Mouse (Mus musculus) thymus, postnatal 14 days (tissue): Measurements from ENCODE around the gene Pdlim1.
A peak's percentile ranks its signal among the peaks of the same experiment; 100 is the strongest.
"Not testable (repeated sequence)": the region's sequence is repeated elsewhere in the genome, so short reads cannot be mapped to it uniquely, and the experiment has no call there.

Experiments used
- DNase-seq: peaks from one replicate; pipeline ENCODE4 v3.0.0; 2021

The Pdlim1 gene

DNA sequence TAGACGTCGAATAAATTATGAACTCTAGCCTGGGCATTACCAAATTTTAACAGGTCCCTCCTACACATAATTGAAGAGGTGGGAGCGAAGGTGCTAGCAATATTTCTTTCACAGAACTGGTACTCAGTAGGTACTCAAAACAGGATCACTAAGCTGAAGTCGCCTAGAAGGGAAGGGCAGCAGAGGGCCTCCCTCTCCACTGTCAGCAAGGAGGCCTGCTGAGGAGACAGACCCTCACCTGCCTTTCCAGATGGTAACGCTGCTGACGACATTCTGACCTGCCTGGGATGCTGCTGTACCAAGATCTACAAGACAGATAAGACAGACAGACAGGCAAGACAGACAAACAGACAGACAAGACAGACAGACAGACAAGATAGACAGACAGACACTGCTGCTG, 31.3 kb downstream of the Pdlim1 start:
- DNase-seq, result no peak

DNA sequence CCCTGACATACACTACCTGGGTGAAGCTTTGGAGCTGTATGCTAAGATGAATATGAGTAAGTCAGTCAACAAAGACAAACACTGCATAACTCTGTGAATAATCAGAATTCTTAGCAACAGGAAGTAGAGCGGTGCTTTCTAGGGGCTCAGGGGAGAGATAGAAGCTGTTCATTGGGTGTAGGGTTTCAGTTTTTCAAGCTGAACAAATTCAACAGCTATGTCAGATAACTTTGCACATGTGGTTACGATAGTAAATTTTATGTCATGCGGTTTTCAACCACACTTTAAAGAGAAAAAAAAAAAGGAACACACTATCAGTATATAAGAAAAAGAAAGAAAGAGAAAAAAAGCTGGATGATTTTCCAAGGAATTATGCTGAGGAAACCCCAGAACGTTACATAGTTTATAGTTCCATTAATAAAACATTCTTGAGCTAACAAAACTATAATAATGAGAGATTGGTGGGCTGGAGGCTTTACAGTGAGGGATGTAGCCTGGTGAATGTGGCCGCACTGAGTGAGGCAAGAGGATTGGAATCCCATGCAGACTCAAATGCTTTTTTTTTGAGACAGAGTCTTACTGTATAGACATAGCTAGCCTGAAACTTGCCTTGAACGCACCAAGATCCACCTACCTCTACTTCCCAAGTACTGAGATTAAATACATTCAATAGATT, 33.3 kb downstream of the Pdlim1 start:
- no peak for DNase-seq

DNA sequence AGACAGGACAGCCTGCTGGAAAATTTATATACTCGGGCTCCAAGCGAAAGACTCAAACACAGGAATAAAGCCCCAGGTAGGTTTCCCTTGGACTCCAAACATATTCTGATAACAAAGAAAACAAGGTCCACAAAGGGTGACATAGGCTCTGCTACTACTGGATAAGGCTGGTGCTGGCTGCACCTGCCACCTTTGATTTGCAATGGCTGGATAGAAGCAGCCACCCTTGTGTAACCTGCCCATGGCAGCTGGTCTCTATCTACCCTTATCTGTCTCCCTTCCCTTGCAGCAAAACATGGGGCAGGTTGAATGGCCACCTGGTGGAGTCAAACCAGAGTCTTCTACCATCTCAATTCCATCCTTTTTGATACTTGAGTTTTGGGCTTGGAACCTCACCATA, 39.1 kb downstream of the Pdlim1 start:
- no peak for DNase-seq

DNA sequence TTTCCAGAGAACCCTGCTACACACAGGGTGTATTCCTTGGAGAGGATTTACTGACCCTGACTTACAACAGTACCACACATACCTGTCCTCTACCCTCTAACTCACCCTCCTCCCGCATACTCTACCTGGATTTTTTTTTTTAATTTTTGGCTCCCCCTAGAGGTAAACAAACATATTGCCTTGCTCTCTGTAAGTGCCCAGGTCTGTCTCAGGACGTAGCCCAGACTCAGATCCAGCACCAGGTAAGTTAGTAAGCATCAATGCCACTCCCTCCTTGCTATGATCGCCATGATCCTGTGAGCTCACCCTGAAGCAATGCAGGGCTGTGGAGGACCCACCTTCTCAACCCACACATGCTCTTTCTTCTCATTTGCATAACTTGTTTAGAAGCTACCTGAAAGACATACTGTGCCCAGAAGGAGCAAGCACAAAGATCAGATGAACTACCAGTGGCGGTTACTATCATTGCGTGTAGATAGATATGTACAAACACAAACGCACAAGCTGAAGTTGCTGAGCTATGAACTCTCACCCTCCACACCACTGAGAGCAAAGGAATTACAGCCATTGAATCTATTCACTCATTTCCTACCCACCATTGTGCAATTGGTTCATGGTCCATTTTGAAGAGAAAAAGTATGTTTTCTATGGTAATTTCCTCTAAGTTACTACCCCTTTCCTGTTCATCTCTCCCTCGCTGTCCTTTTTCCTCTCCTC, 39.7 kb downstream of the Pdlim1 start:
- DNase-seq, result no peak

DNA sequence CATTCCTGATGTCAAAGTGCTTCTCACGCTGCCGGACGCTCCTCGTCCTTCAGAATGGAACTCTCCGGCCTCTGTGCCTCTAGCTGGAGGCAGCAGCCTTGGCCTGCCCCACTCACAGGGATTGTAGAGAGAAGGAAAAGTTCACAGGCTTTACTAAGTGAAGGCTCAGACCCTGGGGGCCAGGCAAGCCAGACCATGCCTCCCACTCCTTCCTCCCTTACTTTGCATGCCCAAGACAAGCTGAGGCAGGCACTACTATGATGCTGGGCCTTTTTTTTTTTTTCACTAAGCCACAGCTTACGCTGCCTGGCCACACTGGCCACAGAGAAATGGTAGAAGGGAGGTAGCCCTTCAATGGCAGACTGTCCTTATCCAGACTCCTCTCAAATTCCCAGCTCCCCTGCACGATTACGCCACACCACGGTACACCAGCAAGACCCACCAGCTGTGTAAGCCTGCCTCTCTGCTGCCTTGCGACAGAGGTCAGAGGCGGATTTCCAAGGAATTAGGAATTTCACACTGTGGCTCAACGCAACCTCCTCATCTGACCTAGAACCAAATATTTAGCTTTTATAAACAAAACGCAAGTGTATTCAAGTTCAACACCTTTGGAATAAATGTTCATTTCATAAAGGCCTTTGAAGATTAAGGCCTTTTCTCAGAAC, 40.4 kb downstream of the Pdlim1 start:
- DNase-seq, result no peak

DNA sequence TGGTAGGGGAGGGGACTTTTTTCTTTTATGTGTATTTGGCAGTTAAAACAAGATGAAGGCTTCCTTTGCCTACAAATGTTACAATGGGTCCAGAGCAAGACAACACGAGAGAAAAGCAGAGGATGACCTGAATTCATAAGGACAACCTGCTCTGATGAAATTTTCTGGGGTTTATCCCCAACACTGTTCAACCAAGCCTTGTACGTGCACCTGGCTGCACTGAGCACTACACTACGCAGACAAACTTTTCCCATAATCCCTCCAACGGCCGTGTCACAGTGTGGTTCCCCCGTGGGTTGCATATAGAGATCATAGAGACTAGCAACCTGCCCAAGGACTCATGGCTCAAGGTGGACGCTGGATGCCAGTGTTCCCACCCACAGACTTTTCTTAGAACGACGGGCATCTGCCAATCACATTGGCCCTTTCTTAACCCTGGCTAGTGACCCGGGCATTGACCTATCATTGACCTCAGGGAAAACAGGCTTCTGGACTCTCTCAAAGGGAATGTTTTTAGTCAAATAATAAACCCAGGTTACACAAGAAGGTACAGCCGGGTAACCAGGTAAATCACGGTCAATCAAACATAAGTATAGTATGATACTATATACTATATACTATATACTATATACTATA, 45.0 kb downstream of the Pdlim1 start:
- no peak for DNase-seq

DNA sequence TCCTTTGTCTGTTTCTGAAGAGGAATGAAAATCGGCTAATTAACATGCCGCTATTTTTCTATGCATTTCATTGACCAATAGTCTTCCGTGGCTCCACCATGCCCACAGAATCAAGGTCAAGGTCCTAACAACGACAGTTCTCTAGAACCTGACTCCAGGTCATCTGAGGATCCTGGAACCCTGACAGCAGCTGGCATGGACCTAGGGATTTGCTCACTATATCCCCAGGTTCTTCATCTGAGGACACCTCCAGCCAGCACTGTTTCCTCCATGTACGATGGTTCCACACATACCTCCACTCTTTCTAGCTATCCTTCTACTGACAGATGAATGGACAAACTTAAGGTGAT, 45.9 kb downstream of the Pdlim1 start:
- DNase-seq, result no peak

DNA sequence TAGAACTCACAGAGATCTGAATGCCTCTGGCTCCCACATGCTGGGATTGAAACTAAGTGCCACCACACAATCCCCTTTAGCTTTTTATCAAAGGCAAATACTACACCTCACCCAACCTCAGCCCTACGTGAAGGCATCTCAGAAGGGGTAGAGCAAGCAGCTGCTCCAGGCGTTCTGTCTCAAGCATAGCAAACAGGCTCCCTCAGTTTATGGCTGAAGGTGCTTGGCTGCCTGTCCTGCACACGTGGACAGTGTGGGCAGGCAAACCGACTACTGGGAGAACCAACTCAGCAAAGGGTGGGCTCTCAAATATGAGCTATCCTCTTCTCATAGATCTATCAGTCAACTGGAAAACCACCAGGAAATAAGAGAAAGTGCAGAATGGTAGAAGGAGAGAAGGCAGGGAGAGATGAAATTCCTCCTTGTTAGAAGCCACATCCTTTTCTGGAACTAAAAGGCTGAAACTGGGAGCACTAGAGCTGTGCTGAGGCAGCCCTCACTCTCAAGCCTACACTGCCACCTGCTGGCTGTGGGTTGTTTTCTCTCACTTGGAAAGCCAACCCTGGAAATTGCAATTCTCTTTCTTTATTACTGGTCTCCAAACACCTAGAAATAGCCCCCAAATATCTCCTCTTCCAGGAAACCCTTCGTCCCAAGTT, 46.4 kb downstream of the Pdlim1 start:
- peak; percentile 58 for DNase-seq

DNA sequence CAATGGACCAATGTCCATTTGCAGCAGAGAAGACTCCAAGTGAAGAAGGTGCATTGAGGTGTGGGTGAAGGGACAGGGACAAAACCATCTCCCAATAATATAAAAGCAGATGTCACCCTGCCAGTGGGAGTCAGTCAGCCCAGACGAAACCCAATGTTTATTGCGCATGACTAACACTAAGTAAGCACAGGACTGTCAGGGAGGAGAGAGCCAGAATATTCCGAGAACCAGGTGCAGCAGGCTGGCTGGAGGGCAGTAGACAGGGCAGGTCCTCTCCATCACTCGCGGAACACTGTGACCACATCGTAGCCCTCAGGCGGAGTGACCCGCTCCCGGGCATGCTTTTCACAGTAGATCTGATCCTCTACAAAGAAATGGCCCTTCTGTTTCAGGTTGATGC, 49.3 kb downstream of the Pdlim1 start:
- not testable (repeated sequence) for DNase-seq

DNA sequence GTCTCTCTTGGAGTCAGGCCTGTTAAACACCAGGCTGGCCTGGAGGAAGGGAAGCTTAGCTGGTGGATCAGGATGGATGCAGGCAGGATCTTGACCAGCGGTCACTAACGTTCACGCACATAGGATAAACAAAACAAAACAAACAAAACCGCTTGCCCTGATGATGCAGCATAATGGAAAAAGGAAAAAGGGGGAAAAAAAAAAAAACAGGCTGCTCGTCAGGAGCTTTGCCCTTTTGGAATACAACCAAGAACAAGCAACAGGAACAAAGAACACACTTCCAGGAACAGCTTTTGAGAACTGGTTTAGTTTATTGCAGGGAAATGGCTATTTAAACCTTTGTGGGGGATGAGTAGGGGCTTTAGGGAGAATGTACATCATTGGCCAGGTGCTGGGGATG, 50.8 kb downstream of the Pdlim1 start:
- DNase-seq, result no peak

DNA sequence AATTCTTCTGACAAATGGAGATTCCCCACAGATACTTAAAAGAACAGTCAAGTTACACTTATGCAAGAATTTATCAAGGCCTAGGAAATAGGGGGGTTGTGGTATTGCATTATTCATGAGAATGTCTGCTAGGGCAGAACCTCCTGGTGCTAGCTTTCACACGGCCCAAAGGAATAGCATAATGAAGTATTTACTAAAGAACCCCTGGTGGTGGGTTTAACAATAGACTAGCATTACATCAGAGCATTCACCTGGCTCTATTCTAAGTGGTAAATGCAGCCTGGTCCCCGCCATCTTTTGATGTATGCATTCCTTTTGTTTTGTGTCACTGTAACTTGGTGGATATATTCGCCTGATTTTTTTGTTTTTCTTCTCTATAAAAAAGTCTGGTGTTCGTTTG, 68.7 kb downstream of the Pdlim1 start:
- not testable (repeated sequence) for DNase-seq

DNA sequence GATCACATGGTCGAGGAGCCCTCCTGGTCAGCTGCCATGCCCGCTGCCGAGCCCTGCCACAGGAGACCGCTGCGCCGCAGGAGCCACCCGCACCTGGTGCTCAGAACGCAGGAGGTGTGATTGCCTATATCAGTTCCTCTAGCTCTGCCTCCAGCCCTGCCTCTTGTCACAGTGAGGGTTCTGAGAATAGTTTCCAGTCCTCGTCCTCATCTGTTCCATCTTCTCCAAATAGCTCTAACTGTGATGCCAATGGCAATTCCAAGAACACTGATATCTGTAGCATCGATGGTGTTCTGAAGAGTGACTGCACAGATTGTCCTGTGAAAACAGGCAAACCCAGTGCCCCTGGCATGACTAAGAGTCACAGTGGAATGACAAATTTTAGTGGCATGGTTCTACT, 81.0 kb downstream of the Pdlim1 start:
- DNase-seq, result no peak

DNA sequence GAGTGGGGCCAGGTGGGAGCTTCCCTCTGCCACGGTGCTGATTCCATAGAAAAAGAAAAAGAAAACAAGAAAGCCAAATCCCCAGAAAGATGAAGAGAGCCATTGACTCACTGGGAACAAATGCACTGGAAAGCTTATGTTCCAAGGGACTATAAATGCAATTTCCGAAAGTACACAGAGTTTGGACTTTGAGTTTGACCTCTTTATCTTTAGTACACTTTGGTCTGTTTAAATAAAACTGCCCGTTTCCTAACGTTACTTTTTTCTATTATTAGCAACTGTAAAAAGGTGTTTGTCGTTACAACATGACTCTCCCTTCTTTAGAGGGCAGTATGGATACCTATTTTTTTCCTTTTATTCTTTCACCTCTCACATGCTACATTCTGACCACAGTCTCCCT, 84.5 kb downstream of the Pdlim1 start, which contains the start of gene Cyp2c70:
TSS of gene Cyp2c70 (minus strand) at position 174 of the 400 bp plus-strand sequence.
- DNase-seq, result no peak

DNA sequence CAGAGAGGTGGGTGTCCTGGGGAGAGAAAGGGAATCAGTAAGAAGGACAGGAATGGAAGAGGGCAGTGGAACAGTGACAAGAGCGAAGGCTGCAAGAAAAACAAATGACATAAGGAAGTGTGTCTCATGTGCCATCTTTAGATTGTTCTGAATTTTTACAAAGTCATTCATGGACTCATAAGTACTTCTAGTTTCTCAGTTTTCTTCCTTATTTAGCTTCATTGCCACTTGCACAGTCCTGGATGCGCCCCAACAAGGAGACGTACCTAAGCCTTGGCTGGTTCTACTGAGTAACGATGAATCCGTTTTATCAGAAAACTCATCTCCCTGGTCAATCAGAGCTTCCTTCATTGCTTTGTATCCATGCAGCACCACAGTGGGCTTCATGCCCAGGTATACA, 88.0 kb downstream of the Pdlim1 start:
- DNase-seq, result no peak

DNA sequence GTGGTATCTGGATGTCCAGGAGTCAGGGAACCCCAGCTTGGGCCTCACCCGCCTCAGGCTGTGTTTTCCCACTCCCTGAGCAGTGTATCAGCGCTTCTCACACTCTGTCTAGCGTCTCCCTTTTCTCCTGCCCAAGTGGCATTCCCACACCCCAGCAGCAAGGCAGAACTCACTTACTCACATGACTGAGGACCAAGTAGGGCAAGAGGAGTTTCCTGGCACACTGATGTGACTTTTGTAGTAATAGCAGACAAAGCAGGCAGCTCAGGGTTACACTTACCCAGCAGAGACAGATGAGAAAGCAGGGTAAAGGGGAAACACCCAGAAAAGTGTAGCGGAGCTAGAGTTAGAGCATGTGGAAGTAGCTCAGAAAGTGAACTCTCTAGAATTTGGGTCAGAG, 93.3 kb downstream of the Pdlim1 start:
- DNase-seq, result no peak
